Mouse (Mus musculus): ENCODE data around the gene Chmp2a. TPM values are rescaled to one million over a fixed set of nuclear protein-coding genes. Genes with fewer than 3 reads are reported as not detected.
A peak's percentile ranks its signal among the peaks of the same experiment; 100 is the strongest.

Gene Chmp2a
- polyA plus RNA-seq, 1 experiment, result 159 TPM

- peaks cover 61% of the 10 kb centered on the region for H3K36me3 ChIP-seq (ENCODE audit: control insufficient read depth, insufficient read depth, low read length, poor library complexity, severe bottlenecking)
- no peaks in the 10 kb centered on the region for H3K4me1 ChIP-seq (ENCODE audit: control insufficient read depth, insufficient read depth, low read length)
- TF ChIP-seq CTCF (IDR thresholded peaks at IDR 0.05; ENCODE audit: low read depth, low read length), result no peak
- TF ChIP-seq POLR2A (IDR thresholded peaks at IDR 0.05; ENCODE audit: insufficient read depth, low read length), result no peak
- TF ChIP-seq EP300 (IDR thresholded peaks at IDR 0.05; ENCODE audit: insufficient read depth, low read depth, low read length), result no peak
- H3K27ac ChIP-seq (ENCODE audit: insufficient read depth, low read length), result no peak overlapping the region
- H3K9ac ChIP-seq (ENCODE audit: low read depth, poor library complexity, severe bottlenecking), result no peak overlapping the region
- no peak overlapping the region for H3K4me3 ChIP-seq (ENCODE audit: low read depth, low read length)
- H3K9me3 ChIP-seq (replicated peaks; ENCODE audit: control insufficient read depth, insufficient read depth, low read length, poor library complexity, severe bottlenecking), result no peaks in the 10 kb centered on the region
- H3K27me3 ChIP-seq (ENCODE audit: control insufficient read depth, insufficient read depth, low read length, poor library complexity, severe bottlenecking), result no peaks in the 10 kb centered on the region
Measured at GRCm38 (mm10) chr7:13032541-13032940, 2.1 kb downstream of the Chmp2a start.

- Histone ChIP-seq H3K27ac (ENCODE audit: insufficient read depth, low read length) (no peak overlapping the region), H3K27me3 (ENCODE audit: control insufficient read depth, insufficient read depth, low read length, poor library complexity, severe bottlenecking) (no peaks in the 10 kb centered on the region), H3K9ac (ENCODE audit: low read depth, poor library complexity, severe bottlenecking) (no peak overlapping the region), H3K9me3 (replicated peaks; ENCODE audit: control insufficient read depth, insufficient read depth, low read length, poor library complexity, severe bottlenecking) (no peaks in the 10 kb centered on the region), H3K4me1 (ENCODE audit: control insufficient read depth, insufficient read depth, low read length) (no peaks in the 10 kb centered on the region), H3K4me3 (ENCODE audit: low read depth, low read length) (no peak overlapping the region), H3K36me3 (ENCODE audit: control insufficient read depth, insufficient read depth, low read length, poor library complexity, severe bottlenecking) (peaks cover 66% of the 10 kb centered on the region)
- TF ChIP-seq CTCF (IDR thresholded peaks at IDR 0.05; ENCODE audit: low read depth, low read length) (no peak), POLR2A (IDR thresholded peaks at IDR 0.05; ENCODE audit: insufficient read depth, low read length) (no peak), EP300 (IDR thresholded peaks at IDR 0.05; ENCODE audit: insufficient read depth, low read depth, low read length) (no peak)
Measured at GRCm38 (mm10) chr7:13031983-13032382, 2.6 kb downstream of the Chmp2a start.

- Histone ChIP-seq H3K9me3 (replicated peaks; ENCODE audit: control insufficient read depth, insufficient read depth, low read length, poor library complexity, severe bottlenecking) (no peaks in the 10 kb centered on the region), H3K27ac (ENCODE audit: insufficient read depth, low read length) (no peak overlapping the region), H3K27me3 (ENCODE audit: control insufficient read depth, insufficient read depth, low read length, poor library complexity, severe bottlenecking) (no peaks in the 10 kb centered on the region), H3K9ac (ENCODE audit: low read depth, poor library complexity, severe bottlenecking) (no peak overlapping the region), H3K36me3 (ENCODE audit: control insufficient read depth, insufficient read depth, low read length, poor library complexity, severe bottlenecking) (peaks cover 75% of the 10 kb centered on the region), H3K4me3 (ENCODE audit: low read depth, low read length) (no peak overlapping the region), H3K4me1 (ENCODE audit: control insufficient read depth, insufficient read depth, low read length) (no peaks in the 10 kb centered on the region)
- TF ChIP-seq EP300 (IDR thresholded peaks at IDR 0.05; ENCODE audit: insufficient read depth, low read depth, low read length) (no peak), POLR2A (IDR thresholded peaks at IDR 0.05; ENCODE audit: insufficient read depth, low read length) (no peak), CTCF (IDR thresholded peaks at IDR 0.05; ENCODE audit: low read depth, low read length) (peak; percentile 22)
Measured at GRCm38 (mm10) chr7:13031069-13031468, 3.5 kb downstream of the Chmp2a start.

- no peak overlapping the region for H3K4me3 ChIP-seq (ENCODE audit: low read depth, low read length)
- peaks cover 77% of the 10 kb centered on the region for H3K36me3 ChIP-seq (ENCODE audit: control insufficient read depth, insufficient read depth, low read length, poor library complexity, severe bottlenecking)
- H3K9ac ChIP-seq (ENCODE audit: low read depth, poor library complexity, severe bottlenecking), result no peak overlapping the region
- no peaks in the 10 kb centered on the region for H3K27me3 ChIP-seq (ENCODE audit: control insufficient read depth, insufficient read depth, low read length, poor library complexity, severe bottlenecking)
- H3K4me1 ChIP-seq (ENCODE audit: control insufficient read depth, insufficient read depth, low read length), result no peaks in the 10 kb centered on the region
- H3K27ac ChIP-seq (ENCODE audit: insufficient read depth, low read length), result peak overlapping the region; percentile 44
- no peak for TF ChIP-seq CTCF (IDR thresholded peaks at IDR 0.05; ENCODE audit: low read depth, low read length)
- TF ChIP-seq POLR2A (IDR thresholded peaks at IDR 0.05; ENCODE audit: insufficient read depth, low read length), result no peak
- no peak for TF ChIP-seq EP300 (IDR thresholded peaks at IDR 0.05; ENCODE audit: insufficient read depth, low read depth, low read length)
- no peaks in the 10 kb centered on the region for H3K9me3 ChIP-seq (replicated peaks; ENCODE audit: control insufficient read depth, insufficient read depth, low read length, poor library complexity, severe bottlenecking)
Measured at GRCm38 (mm10) chr7:13028986-13029385, 5.6 kb downstream of the Chmp2a start.

GRCm38 (mm10) chr7:13025511-13026112 is 9.0 kb downstream of the Chmp2a start:
- H3K9ac ChIP-seq (ENCODE audit: low read depth, poor library complexity, severe bottlenecking), result peak overlapping the region; percentile 97
- H3K27ac ChIP-seq (ENCODE audit: insufficient read depth, low read length), result peak overlapping the region; percentile 59
- TF ChIP-seq POLR2A (IDR thresholded peaks at IDR 0.05; ENCODE audit: insufficient read depth, low read length), result no peak
- H3K36me3 ChIP-seq (ENCODE audit: control insufficient read depth, insufficient read depth, low read length, poor library complexity, severe bottlenecking), result peaks cover 56% of the 10 kb centered on the region
- peak overlapping the region; percentile 98 for H3K4me3 ChIP-seq (ENCODE audit: low read depth, low read length)
- no peaks in the 10 kb centered on the region for H3K4me1 ChIP-seq (ENCODE audit: control insufficient read depth, insufficient read depth, low read length)
- no peaks in the 10 kb centered on the region for H3K9me3 ChIP-seq (replicated peaks; ENCODE audit: control insufficient read depth, insufficient read depth, low read length, poor library complexity, severe bottlenecking)
- H3K27me3 ChIP-seq (ENCODE audit: control insufficient read depth, insufficient read depth, low read length, poor library complexity, severe bottlenecking), result no peaks in the 10 kb centered on the region

GRCm38 (mm10) chr7:13024805-13025204 is 9.8 kb downstream of the Chmp2a start:
- Histone ChIP-seq H3K27ac (ENCODE audit: insufficient read depth, low read length) (peak overlapping the region; percentile 59; the same call in 1 of the 2 replicates), H3K9ac (ENCODE audit: low read depth, poor library complexity, severe bottlenecking) (peak overlapping the region; percentile 97), H3K4me1 (ENCODE audit: control insufficient read depth, insufficient read depth, low read length) (no peaks in the 10 kb centered on the region), H3K36me3 (ENCODE audit: control insufficient read depth, insufficient read depth, low read length, poor library complexity, severe bottlenecking) (peaks cover 48% of the 10 kb centered on the region), H3K9me3 (replicated peaks; ENCODE audit: control insufficient read depth, insufficient read depth, low read length, poor library complexity, severe bottlenecking) (no peaks in the 10 kb centered on the region), H3K4me3 (ENCODE audit: low read depth, low read length) (peak overlapping the region; percentile 98), H3K27me3 (ENCODE audit: control insufficient read depth, insufficient read depth, low read length, poor library complexity, severe bottlenecking) (no peaks in the 10 kb centered on the region)
- TF ChIP-seq POLR2A (IDR thresholded peaks at IDR 0.05; ENCODE audit: insufficient read depth, low read length) (no peak), CTCF (IDR thresholded peaks at IDR 0.05; ENCODE audit: low read depth, low read length) (no peak), EP300 (IDR thresholded peaks at IDR 0.05; ENCODE audit: insufficient read depth, low read depth, low read length) (no peak)
